Mouse (Mus musculus): ENCODE data around the gene Car9. TPM values are rescaled to one million over a fixed set of nuclear protein-coding genes. Genes with fewer than 3 reads are reported as not detected.

The Car9 gene
- total RNA-seq, 2 experiments from 2014 or later: 0.17 TPM

- no peak for DNase-seq
- intact Hi-C loops (cut with DNase I): loop anchor here (5.0 kb wide), 1 partner anchor 37 kb away; the partner anchor contains the start of gene Tpm2
Measured at GRCm38 (mm10) chr4:43559519-43560242, 52.9 kb downstream of the Car9 start.

- peak; percentile 46 to 56 for DNase-seq
- intact Hi-C loops (cut with DNase I): no loop called here
Measured at GRCm38 (mm10) chr4:43560243-43560611, 53.5 kb downstream of the Car9 start.

GRCm38 (mm10) chr4:43560976-43561375 lies 54.2 kb downstream of the Car9 start:
- intact Hi-C loops (cut with DNase I): no loop called here
- no peak for DNase-seq

GRCm38 (mm10) chr4:43561436-43561996 lies 54.8 kb downstream of the Car9 start:
- intact Hi-C loops (cut with DNase I): no loop called here
- DNase-seq: no peak

- DNase-seq: peak; percentile 92 to 94
- intact Hi-C loops (cut with DNase I): loop anchor here (1.0 kb wide), 1 partner anchor 16 kb away; the partner anchor contains the start of genes Gba2 and Rgp1
Measured at GRCm38 (mm10) chr4:43561997-43562768, 55.4 kb downstream of the Car9 start, which contains the start of the genes Creb3 and Tln1. Gene Creb3 (plus strand): TSS chr4:43562332. Gene Tln1 (minus strand): TSS chr4:43562691.

GRCm38 (mm10) chr4:43562769-43563600 lies 56.2 kb downstream of the Car9 start:
- DNase-seq: no peak
- intact Hi-C loops (cut with DNase I): loop anchor here (1.0 kb wide), 1 partner anchor 15 kb away; the partner anchor contains the start of genes Gba2 and Rgp1

Other genes with a start within 250 kb of the Car9 start
- gene Atp8b5, start 239.8 kb upstream of the Car9 start, total RNA-seq (2021): under 1 TPM in 1 of 2 experiments, not detected in 1; 0.10 TPM
- 10 to 100 TPM; 43.8 to 51.1 TPM for gene Rusc2, start 125.0 kb upstream of the Car9 start, total RNA-seq (2021)
- under 1 TPM in 1 of 2 experiments, not detected in 1; 0.38 TPM for gene Fam166b, start 77.8 kb upstream of the Car9 start, total RNA-seq (2021)
- 10 to 100 TPM; 32.3 to 35.7 TPM for gene Tesk1, start 65.0 kb upstream of the Car9 start, total RNA-seq (2021)
- under 1 TPM; 0.59 to 0.88 TPM for gene Cd72, start 52.3 kb upstream of the Car9 start, total RNA-seq (2021)
- gene Sit1, start 23.2 kb upstream of the Car9 start, total RNA-seq (2021): 1 to 10 TPM in 1 of 2 experiments, not detected in 1; 1.4 TPM
- 10 to 100 TPM; 25.9 to 27.1 TPM for gene Ccdc107, start 14.1 kb upstream of the Car9 start, total RNA-seq (2021)
- 1 to 10 TPM; 1.6 to 2.8 TPM for gene Arhgef39, start 7.3 kb upstream of the Car9 start, total RNA-seq (2021)
- gene Tpm2, start 16.8 kb downstream of the Car9 start, total RNA-seq (2021): 10 to 100 TPM; 34.2 to 38.5 TPM
- gene Creb3, start 55.4 kb downstream of the Car9 start, total RNA-seq (2021): 10 to 100 TPM; 47.1 to 49.2 TPM
- 100 to 1,000 TPM; 111 to 135 TPM for gene Tln1, start 55.7 kb downstream of the Car9 start, total RNA-seq (2021)
- 10 to 100 TPM; 32.3 to 41.6 TPM for gene Rgp1, start 71.7 kb downstream of the Car9 start, total RNA-seq (2021)
- 10 to 100 TPM; 14.3 to 14.6 TPM for gene Gba2, start 71.9 kb downstream of the Car9 start, total RNA-seq (2021)
- not detected for gene Msmp, start 77.5 kb downstream of the Car9 start, total RNA-seq (2021)
- 10 to 100 TPM; 40.6 to 43.6 TPM for gene Npr2, start 125.0 kb downstream of the Car9 start, total RNA-seq (2021)
- under 1 TPM; 0.22 to 0.37 TPM for gene Spag8, start 146.6 kb downstream of the Car9 start, total RNA-seq (2021)
- gene Hint2, start 149.5 kb downstream of the Car9 start, total RNA-seq (2021): 100 to 1,000 TPM; 122 to 128 TPM
- gene Tmem8b, start 162.0 kb downstream of the Car9 start, total RNA-seq (2021): 10 to 100 TPM; 16.4 TPM
- gene Fam221b, start 162.2 kb downstream of the Car9 start, total RNA-seq (2021): under 1 TPM; 0.10 to 0.19 TPM
- gene Olfr70, start 193.8 kb downstream of the Car9 start, total RNA-seq (2021): not detected
- gene Olfr71, start 203.3 kb downstream of the Car9 start, total RNA-seq (2021): not detected
- gene Hrct1, start 220.2 kb downstream of the Car9 start, total RNA-seq (2021): 1 to 10 TPM; 4.7 to 5.1 TPM
- gene Spaar, start 223.1 kb downstream of the Car9 start, total RNA-seq (2021): 1 to 10 TPM; 5.0 to 6.1 TPM